Mouse (Mus musculus): ENCODE results near the gene Phf7. TPM values are rescaled to one million over a fixed set of nuclear protein-coding genes. Genes with fewer than 3 reads are reported as not detected.

Phf7 gene
- polyA plus RNA-seq (2015; fragmentation: Nextera tagmentation; extraction: Ambion mirVana), result 6.1 and 6.3 TPM in 2 replicates

- H3K4me2 ChIP-seq (ENCODE audit: low read depth, low read length), result peak within 1 kb of the TSS; percentile 88
- peaks cover 29% of the 10 kb centered on the region for H3K36me3 ChIP-seq (ENCODE audit: control insufficient read depth, insufficient read depth)
- H3K9me3 ChIP-seq (replicated peaks; ENCODE audit: control insufficient read depth, low read length), result no peaks in the 10 kb centered on the region
- peak within 1 kb of the TSS; percentile 98 for H3K9ac ChIP-seq (ENCODE audit: low read depth, low read length)
- H3K27ac ChIP-seq (ENCODE audit: low read length), result peak within 1 kb of the TSS; percentile 91
- H3K4me1 ChIP-seq (ENCODE audit: control insufficient read depth, low read depth, low read length), result peaks cover 14% of the 10 kb centered on the region
- H3K27me3 ChIP-seq (ENCODE audit: control insufficient read depth, insufficient read depth, low read depth, low read length), result no peaks in the 10 kb centered on the region
- ATAC-seq (ENCODE audit: low read depth), result peak; percentile 94
- under 1% methylated on average over 75 of the region's 75 CpGs for WGBS (ENCODE audit: insufficient replicate concordance)
- peak within 1 kb of the TSS; percentile 100 for H3K4me3 ChIP-seq (ENCODE audit: low read depth, low read length)
Measured at GRCm38 (mm10) chr14:31251084-31251604, at the start of gene Phf7, which contains the start of gene Bap1. Gene Phf7, minus strand, starts transcription at chr14:31251317. Gene Bap1, plus strand, starts transcription at chr14:31251450.

- Histone ChIP-seq H3K4me1 (ENCODE audit: control insufficient read depth, low read depth, low read length) (no peaks in the 10 kb centered on the region), H3K9me3 (replicated peaks; ENCODE audit: control insufficient read depth, low read length) (no peaks in the 10 kb centered on the region), H3K4me2 (ENCODE audit: low read depth, low read length) (no peak overlapping the region), H3K27me3 (ENCODE audit: control insufficient read depth, insufficient read depth, low read depth, low read length) (no peaks in the 10 kb centered on the region), H3K4me3 (ENCODE audit: low read depth, low read length) (no peak overlapping the region), H3K9ac (ENCODE audit: low read depth, low read length) (no peak overlapping the region), H3K27ac (ENCODE audit: low read length) (no peak overlapping the region), H3K36me3 (ENCODE audit: control insufficient read depth, insufficient read depth) (no peaks in the 10 kb centered on the region)
- no peak for ATAC-seq (ENCODE audit: low read depth)
- 63% methylated on average over 8 of the region's 8 CpGs for WGBS (ENCODE audit: insufficient replicate concordance)
Measured at GRCm38 (mm10) chr14:31285728-31286127, 34.6 kb upstream of the Phf7 start.

GRCm38 (mm10) chr14:31272164-31272563, 21.0 kb upstream of the Phf7 start:
- Histone ChIP-seq H3K9ac (ENCODE audit: low read depth, low read length) (no peak overlapping the region), H3K27ac (ENCODE audit: low read length) (no peak overlapping the region), H3K4me1 (ENCODE audit: control insufficient read depth, low read depth, low read length) (peaks cover 6% of the 10 kb centered on the region), H3K4me3 (ENCODE audit: low read depth, low read length) (no peak overlapping the region), H3K4me2 (ENCODE audit: low read depth, low read length) (no peak overlapping the region), H3K36me3 (ENCODE audit: control insufficient read depth, insufficient read depth) (no peaks in the 10 kb centered on the region), H3K9me3 (replicated peaks; ENCODE audit: control insufficient read depth, low read length) (no peaks in the 10 kb centered on the region), H3K27me3 (ENCODE audit: control insufficient read depth, insufficient read depth, low read depth, low read length) (no peaks in the 10 kb centered on the region; the same call in none of the 2 replicates)
- ATAC-seq (ENCODE audit: low read depth), result no peak
- WGBS (ENCODE audit: insufficient replicate concordance), result 19% methylated on average over 7 of the region's 7 CpGs

- Histone ChIP-seq H3K9ac (ENCODE audit: low read depth, low read length) (no peak overlapping the region), H3K4me1 (ENCODE audit: control insufficient read depth, low read depth, low read length) (peaks cover 6% of the 10 kb centered on the region), H3K27ac (ENCODE audit: low read length) (no peak overlapping the region), H3K27me3 (ENCODE audit: control insufficient read depth, insufficient read depth, low read depth, low read length) (no peaks in the 10 kb centered on the region; the same call in none of the 2 replicates), H3K36me3 (ENCODE audit: control insufficient read depth, insufficient read depth) (no peaks in the 10 kb centered on the region), H3K9me3 (replicated peaks; ENCODE audit: control insufficient read depth, low read length) (no peaks in the 10 kb centered on the region), H3K4me2 (ENCODE audit: low read depth, low read length) (no peak overlapping the region), H3K4me3 (ENCODE audit: low read depth, low read length) (no peak overlapping the region)
- no peak for ATAC-seq (ENCODE audit: low read depth)
- 60% methylated on average over 6 of the region's 6 CpGs for WGBS (ENCODE audit: insufficient replicate concordance)
Measured at GRCm38 (mm10) chr14:31271121-31271520, 20.0 kb upstream of the Phf7 start.

- H3K27ac ChIP-seq (ENCODE audit: low read length), result no peak overlapping the region
- peak; percentile 20; the same call in 1 of the 2 replicates for ATAC-seq (ENCODE audit: low read depth)
- 21% methylated on average over 28 of the region's 28 CpGs for WGBS (ENCODE audit: insufficient replicate concordance)
Measured at GRCm38 (mm10) chr14:31269456-31270100, 18.5 kb upstream of the Phf7 start.

GRCm38 (mm10) chr14:31268301-31269001, 17.3 kb upstream of the Phf7 start:
- no peak for ATAC-seq (ENCODE audit: low read depth)
- no peak overlapping the region for H3K27ac ChIP-seq (ENCODE audit: low read length)
- H3K36me3 ChIP-seq (ENCODE audit: control insufficient read depth, insufficient read depth), result no peaks in the 10 kb centered on the region
- no peaks in the 10 kb centered on the region for H3K9me3 ChIP-seq (replicated peaks; ENCODE audit: control insufficient read depth, low read length)
- H3K27me3 ChIP-seq (ENCODE audit: control insufficient read depth, insufficient read depth, low read depth, low read length), result no peaks in the 10 kb centered on the region; the same call in none of the 2 replicates
- peaks cover 6% of the 10 kb centered on the region for H3K4me1 ChIP-seq (ENCODE audit: control insufficient read depth, low read depth, low read length)
- no peak overlapping the region for H3K4me3 ChIP-seq (ENCODE audit: low read depth, low read length)
- no peak overlapping the region for H3K9ac ChIP-seq (ENCODE audit: low read depth, low read length)
- WGBS (ENCODE audit: insufficient replicate concordance), result 60% methylated on average over 9 of the region's 9 CpGs
- no peak overlapping the region for H3K4me2 ChIP-seq (ENCODE audit: low read depth, low read length)

More at GRCm38 (mm10) chr14:31269456-31270100, 18.5 kb upstream of the Phf7 start:
- H3K27me3 ChIP-seq (ENCODE audit: control insufficient read depth, insufficient read depth, low read depth, low read length), result no peaks in the 10 kb centered on the region; the same call in none of the 2 replicates
- peaks cover 6% of the 10 kb centered on the region for H3K4me1 ChIP-seq (ENCODE audit: control insufficient read depth, low read depth, low read length)
- no peaks in the 10 kb centered on the region for H3K9me3 ChIP-seq (replicated peaks; ENCODE audit: control insufficient read depth, low read length)
- peak overlapping the region; percentile 36 for H3K4me3 ChIP-seq (ENCODE audit: low read depth, low read length)
- no peak overlapping the region; the same call in 1 of the 2 replicates for H3K9ac ChIP-seq (ENCODE audit: low read depth, low read length)
- H3K36me3 ChIP-seq (ENCODE audit: control insufficient read depth, insufficient read depth), result no peaks in the 10 kb centered on the region
- peak overlapping the region; percentile 54 for H3K4me2 ChIP-seq (ENCODE audit: low read depth, low read length)

- no peak overlapping the region for H3K9ac ChIP-seq (ENCODE audit: low read depth, low read length)
- 80% methylated on average over 11 of the region's 11 CpGs for WGBS (ENCODE audit: insufficient replicate concordance)
- no peaks in the 10 kb centered on the region; the same call in none of the 2 replicates for H3K27me3 ChIP-seq (ENCODE audit: control insufficient read depth, insufficient read depth, low read depth, low read length)
- no peak for ATAC-seq (ENCODE audit: low read depth)
- H3K9me3 ChIP-seq (replicated peaks; ENCODE audit: control insufficient read depth, low read length), result no peaks in the 10 kb centered on the region
- H3K4me3 ChIP-seq (ENCODE audit: low read depth, low read length), result no peak overlapping the region
- H3K27ac ChIP-seq (ENCODE audit: low read length), result no peak overlapping the region
- no peak overlapping the region for H3K4me2 ChIP-seq (ENCODE audit: low read depth, low read length)
- peaks cover 6% of the 10 kb centered on the region for H3K4me1 ChIP-seq (ENCODE audit: control insufficient read depth, low read depth, low read length)
- H3K36me3 ChIP-seq (ENCODE audit: control insufficient read depth, insufficient read depth), result no peaks in the 10 kb centered on the region
Measured at GRCm38 (mm10) chr14:31267649-31268048, 16.5 kb upstream of the Phf7 start.

GRCm38 (mm10) chr14:31260932-31261331, 9.8 kb upstream of the Phf7 start:
- H3K4me3 ChIP-seq (ENCODE audit: low read depth, low read length), result peak overlapping the region; percentile 32
- H3K4me1 ChIP-seq (ENCODE audit: control insufficient read depth, low read depth, low read length), result peaks cover 33% of the 10 kb centered on the region
- peak overlapping the region; percentile 52 for H3K9ac ChIP-seq (ENCODE audit: low read depth, low read length)
- H3K9me3 ChIP-seq (replicated peaks; ENCODE audit: control insufficient read depth, low read length), result no peaks in the 10 kb centered on the region
- H3K27me3 ChIP-seq (ENCODE audit: control insufficient read depth, insufficient read depth, low read depth, low read length), result no peaks in the 10 kb centered on the region
- peak overlapping the region; percentile 96 for H3K27ac ChIP-seq (ENCODE audit: low read length)
- 50% methylated on average over 9 of the region's 9 CpGs for WGBS (ENCODE audit: insufficient replicate concordance)
- peaks cover 38% of the 10 kb centered on the region for H3K36me3 ChIP-seq (ENCODE audit: control insufficient read depth, insufficient read depth)
- peak overlapping the region; percentile 62 for H3K4me2 ChIP-seq (ENCODE audit: low read depth, low read length)
- ATAC-seq (ENCODE audit: low read depth), result peak; percentile 71
